Mouse (Mus musculus): ENCODE measurements around the gene Tango2.

- TF ChIP-seq KAT2A (IDR thresholded peaks at IDR 0.05; ENCODE audit: insufficient replicate concordance, low read length), result no peak
- no peak for TF ChIP-seq MEF2A (IDR thresholded peaks at IDR 0.05; ENCODE audit: borderline replicate concordance, low read depth, low read length)
Observed at GRCm38 (mm10) chr16:18353106-18353505, 5.2 kb upstream of the Tango2 start.
